Mouse (Mus musculus): ENCODE results near the gene Plekhs1. TPM values are rescaled to one million over a fixed set of nuclear protein-coding genes. Genes with fewer than 3 reads are reported as not detected.
A peak's percentile ranks its signal among the peaks of the same experiment; 100 is the strongest.
"Not testable (repeated sequence)": the region's sequence is repeated elsewhere in the genome, so short reads cannot be mapped to it uniquely, and the experiment has no call there.

Plekhs1 gene
- total and polyA plus RNA-seq, 3 experiments: 0.84 to 0.85 TPM; not detected in 1

- H3K4me3 ChIP-seq (ENCODE audit: control insufficient read depth in 1 of 2, insufficient read depth in 1 of 2, low read depth in 2 of 2, low read length in 2 of 2): no peak overlapping the region
These were observed 25.5 kb downstream of the Plekhs1 start for GRCm38 (mm10) chr19:56486926-56487325.

GRCm38 (mm10) chr19:56487339-56487738, 25.9 kb downstream of the Plekhs1 start:
- H3K27me3 ChIP-seq (ENCODE audit: control insufficient read depth in 1 of 2, insufficient read depth in 2 of 2, low read length in 2 of 2): no peaks in the 10 kb centered on the region
- no peak overlapping the region for H3K9ac ChIP-seq (ENCODE audit: control insufficient read depth, low read depth, low read length, poor library complexity, severe bottlenecking)
- H3K36me3 ChIP-seq (ENCODE audit: control insufficient read depth in 1 of 2, insufficient read depth in 2 of 2, low read length in 2 of 2): peaks cover 0 to 16% of the 10 kb centered on the region in 2 experiments; a peak in 2 of 4 replicates
- H3K4me1 ChIP-seq (ENCODE audit: control insufficient read depth in 1 of 2, insufficient read depth in 2 of 2, low read length in 2 of 2): peaks cover 8 to 27% of the 10 kb centered on the region in 2 experiments
- no peaks in the 10 kb centered on the region for H3K79me2 ChIP-seq (ENCODE audit: control insufficient read depth, insufficient read depth, low read length, poor library complexity)
- H3K27ac ChIP-seq (ENCODE audit: control insufficient read depth, low read depth, low read length): no peak overlapping the region
- no peaks in the 10 kb centered on the region for H3K9me3 ChIP-seq (replicated peaks; ENCODE audit: insufficient read depth, low read length)
- TF ChIP-seq HCFC1 (IDR thresholded peaks at IDR 0.05; ENCODE audit: low read depth, low read length): peak; percentile 22; the same call in 1 of the 2 replicates
- no peak for TF ChIP-seq MAZ (IDR thresholded peaks at IDR 0.05; ENCODE audit: low read depth, low read length)
- TF ChIP-seq GATA1 (IDR thresholded peaks at IDR 0.05; ENCODE audit: low read depth, low read length): peak; percentile 55
- no peak for TF ChIP-seq USF2 (IDR thresholded peaks at IDR 0.05; ENCODE audit: borderline replicate concordance in 1 of 2, insufficient read depth in 1 of 2, low read depth in 1 of 2, low read length in 2 of 2)
- TF ChIP-seq EP300 (IDR thresholded peaks at IDR 0.05; ENCODE audit: low read depth in 1 of 2, low read length in 2 of 2): peak in 1 of 2 experiments; percentile 41; a peak in 1 of 4 replicates
- H3K4me3 ChIP-seq (ENCODE audit: control insufficient read depth in 1 of 2, insufficient read depth in 1 of 2, low read depth in 2 of 2, low read length in 2 of 2): no peak overlapping the region
- peak; percentile 52 for DNase-seq (ENCODE audit: low read depth, low spot score)

More at GRCm38 (mm10) chr19:56486926-56487325, 25.5 kb downstream of the Plekhs1 start:
- Histone ChIP-seq H3K9ac (ENCODE audit: control insufficient read depth, low read depth, low read length, poor library complexity, severe bottlenecking) (no peak overlapping the region), H3K36me3 (ENCODE audit: control insufficient read depth in 1 of 2, insufficient read depth in 2 of 2, low read length in 2 of 2) (peaks cover 0 to 16% of the 10 kb centered on the region in 2 experiments; a peak in 2 of 4 replicates), H3K27ac (ENCODE audit: control insufficient read depth, low read depth, low read length) (no peak overlapping the region), H3K9me3 (replicated peaks; ENCODE audit: insufficient read depth, low read length) (no peaks in the 10 kb centered on the region), H3K27me3 (ENCODE audit: control insufficient read depth in 1 of 2, insufficient read depth in 2 of 2, low read length in 2 of 2) (no peaks in the 10 kb centered on the region), H3K79me2 (ENCODE audit: control insufficient read depth, insufficient read depth, low read length, poor library complexity) (no peaks in the 10 kb centered on the region), H3K4me1 (ENCODE audit: control insufficient read depth in 1 of 2, insufficient read depth in 2 of 2, low read length in 2 of 2) (peaks cover 8 to 27% of the 10 kb centered on the region in 2 experiments)
- no peak for DNase-seq (ENCODE audit: low read depth, low spot score)
- TF ChIP-seq ELF1 (IDR thresholded peaks at IDR 0.05; ENCODE audit: low read depth, low read length) (no peak), TBP (IDR thresholded peaks at IDR 0.05; ENCODE audit: low read depth, low read length) (no peak), KAT2A (conservative IDR thresholded peaks at IDR 0.05; ENCODE audit: low read depth, low read length) (no peak), USF1 (IDR thresholded peaks at IDR 0.05; ENCODE audit: low read depth, low read length) (peak; percentile 66)

- no peak for TF ChIP-seq CHD2 (IDR thresholded peaks at IDR 0.05; ENCODE audit: low read length)
- TF ChIP-seq MAZ (IDR thresholded peaks at IDR 0.05; ENCODE audit: low read depth, low read length): no peak
- TF ChIP-seq E2F4 (IDR thresholded peaks at IDR 0.05; ENCODE audit: borderline replicate concordance, low read depth, low read length): no peak
- TF ChIP-seq ZMIZ1 (IDR thresholded peaks at IDR 0.05; ENCODE audit: low read depth, low read length): no peak
- no peak for TF ChIP-seq TBP (IDR thresholded peaks at IDR 0.05; ENCODE audit: low read depth, low read length)
- TF ChIP-seq ELF1 (IDR thresholded peaks at IDR 0.05; ENCODE audit: low read depth, low read length): no peak
- TF ChIP-seq POLR2AphosphoS2 (IDR thresholded peaks at IDR 0.05; ENCODE audit: low read length): no peak
- no peak for TF ChIP-seq HCFC1 (IDR thresholded peaks at IDR 0.05; ENCODE audit: low read depth, low read length)
- TF ChIP-seq RAD21 (IDR thresholded peaks at IDR 0.05; ENCODE audit: low read depth, low read length): no peak
- no peak for TF ChIP-seq KAT2A (conservative IDR thresholded peaks at IDR 0.05; ENCODE audit: low read depth, low read length)
- no peak for TF ChIP-seq MYB (IDR thresholded peaks at IDR 0.05; ENCODE audit: low read depth, low read length)
- no peak for TF ChIP-seq ZNF384 (IDR thresholded peaks at IDR 0.05; ENCODE audit: low read depth, low read length)
- no peak for TF ChIP-seq BHLHE40 (IDR thresholded peaks at IDR 0.05; ENCODE audit: borderline replicate concordance, low read depth, low read length)
- TF ChIP-seq CTCF (IDR thresholded peaks at IDR 0.05 in 2 of 3, conservative IDR thresholded peaks at IDR 0.05 in 1 of 3; ENCODE audit: control insufficient read depth in 1 of 3, insufficient read depth in 1 of 3, low read depth in 2 of 3, low read length in 3 of 3, poor library complexity in 1 of 3, severe bottlenecking in 1 of 3): no peak
- TF ChIP-seq USF2 (IDR thresholded peaks at IDR 0.05; ENCODE audit: borderline replicate concordance in 1 of 2, insufficient read depth in 1 of 2, low read depth in 1 of 2, low read length in 2 of 2): no peak
- no peak for TF ChIP-seq MAFK (IDR thresholded peaks at IDR 0.05; ENCODE audit: borderline replicate concordance, low read depth, low read length)
- H3K4me3 ChIP-seq (ENCODE audit: control insufficient read depth in 1 of 2, insufficient read depth in 1 of 2, low read depth in 2 of 2, low read length in 2 of 2): no peak overlapping the region
- H3K9me3 ChIP-seq (replicated peaks; ENCODE audit: insufficient read depth, low read length): no peaks in the 10 kb centered on the region
- H3K79me2 ChIP-seq (ENCODE audit: control insufficient read depth, insufficient read depth, low read length, poor library complexity): no peaks in the 10 kb centered on the region
- no peaks in the 10 kb centered on the region for H3K27me3 ChIP-seq (ENCODE audit: control insufficient read depth in 1 of 2, insufficient read depth in 2 of 2, low read length in 2 of 2)
- no peak overlapping the region for H3K9ac ChIP-seq (ENCODE audit: control insufficient read depth, low read depth, low read length, poor library complexity, severe bottlenecking)
- no peak for DNase-seq (ENCODE audit: low read depth, low spot score)
- H3K36me3 ChIP-seq (ENCODE audit: control insufficient read depth in 1 of 2, insufficient read depth in 2 of 2, low read length in 2 of 2): peaks cover 0 to 16% of the 10 kb centered on the region in 2 experiments; a peak in 2 of 4 replicates
- no peak overlapping the region for H3K27ac ChIP-seq (ENCODE audit: control insufficient read depth, low read depth, low read length)
- peaks cover 8 to 27% of the 10 kb centered on the region in 2 experiments for H3K4me1 ChIP-seq (ENCODE audit: control insufficient read depth in 1 of 2, insufficient read depth in 2 of 2, low read length in 2 of 2)
These were observed 28.2 kb downstream of the Plekhs1 start for GRCm38 (mm10) chr19:56489601-56490000.

- DNase-seq (ENCODE audit: low read depth, low spot score); H3K27me3 ChIP-seq (ENCODE audit: control insufficient read depth in 1 of 2, insufficient read depth in 2 of 2, low read length in 2 of 2); H3K27ac ChIP-seq (ENCODE audit: control insufficient read depth, low read depth, low read length); H3K4me1 ChIP-seq (ENCODE audit: control insufficient read depth in 1 of 2, insufficient read depth in 2 of 2, low read length in 2 of 2); H3K9me3 ChIP-seq (replicated peaks; ENCODE audit: insufficient read depth, low read length); H3K79me2 ChIP-seq (ENCODE audit: control insufficient read depth, insufficient read depth, low read length, poor library complexity); H3K36me3 ChIP-seq (ENCODE audit: control insufficient read depth in 1 of 2, insufficient read depth in 2 of 2, low read length in 2 of 2); H3K9ac ChIP-seq (ENCODE audit: control insufficient read depth, low read depth, low read length, poor library complexity, severe bottlenecking); H3K4me3 ChIP-seq (ENCODE audit: control insufficient read depth in 1 of 2, insufficient read depth in 1 of 2, low read depth in 2 of 2, low read length in 2 of 2): not testable (repeated sequence)
These were observed 32.7 kb downstream of the Plekhs1 start for GRCm38 (mm10) chr19:56494157-56494556.
